Mouse (Mus musculus) forebrain, postnatal 0 days (tissue): ENCODE measurements at regions not wholly inside any gene's neighbourhood (a gene's known extent, or its start where the extent isn't known, plus 50 kb on each side); places are given as distances from the start of the nearest gene placed in this dataset.

Experiments used
- ATAC-seq: fragments of 200-750 bp; cut with Nextera tagmentation; 2 replicates; pipeline ENCODE4 v1.8.0; 2017; ENCODE audit warnings: mild to moderate bottlenecking, moderate library complexity
- DNase-seq: peaks from one replicate; pipeline ENCODE4 v3.0.0-alpha.2; 2015
- H3K27ac ChIP-seq: fragments of 300-500 bp; sonication (generic); 2 replicates; pipeline ENCODE4 v1.5.1; 2014; ENCODE audit warnings: low read depth, mild to moderate bottlenecking, antibody characterized with exemption, low read length, moderate library complexity, mixed read lengths
- H3K27me3 ChIP-seq: fragments of 300-500 bp; sonication (generic); 2 replicates; pipeline ENCODE4 v1.6.1; 2014; ENCODE audit warnings: mild to moderate bottlenecking, low read length, mixed read lengths; ENCODE audit not compliant: insufficient read depth
- H3K36me3 ChIP-seq: fragments of 300-500 bp; sonication (generic); 2 replicates; pipeline ENCODE4 v1.6.1; 2014; ENCODE audit warnings: mild to moderate bottlenecking, moderate library complexity; ENCODE audit not compliant: insufficient read depth
- H3K4me1 ChIP-seq: fragments of 300-500 bp; sonication (generic); 2 replicates; pipeline ENCODE4 v1.6.1; 2014; ENCODE audit warnings: antibody characterized with exemption; ENCODE audit not compliant: insufficient read depth
- H3K4me2 ChIP-seq: fragments of 300-500 bp; sonication (generic); 2 replicates; pipeline ENCODE4 v1.6.1; 2014; ENCODE audit warnings: low read depth, mild to moderate bottlenecking, moderate library complexity
- H3K4me3 ChIP-seq: fragments of 300-500 bp; sonication (generic); 2 replicates; pipeline ENCODE4 v1.5.1; 2014; ENCODE audit warnings: low read depth, low read length, mixed read lengths
- H3K9ac ChIP-seq: fragments of 300-500 bp; sonication (generic); 2 replicates; pipeline ENCODE4 v1.6.1; 2014; ENCODE audit warnings: mild to moderate bottlenecking
- H3K9me3 ChIP-seq: fragments of 300-500 bp; sonication (generic); 2 replicates; pipeline ENCODE4 v1.6.1; 2016; ENCODE audit warnings: low read length
- CTCF ChIP-seq: sonication (generic); IDR thresholded peaks from 2 replicates; pipeline ENCODE4 v1.5.1; 2016; ENCODE audit warnings: antibody characterized with exemption, control low read depth, low read depth
- WGBS: fragments of 180-500 bp; shearing (Covaris S2); extraction: QIAGEN DNeasy Blood & Tissue Kit; methylation state at CpG from one replicate; pipeline ENCODE4 v1.1.7; 2014; 5-methylcytosine and 5-hydroxymethylcytosine counted together

DNA sequence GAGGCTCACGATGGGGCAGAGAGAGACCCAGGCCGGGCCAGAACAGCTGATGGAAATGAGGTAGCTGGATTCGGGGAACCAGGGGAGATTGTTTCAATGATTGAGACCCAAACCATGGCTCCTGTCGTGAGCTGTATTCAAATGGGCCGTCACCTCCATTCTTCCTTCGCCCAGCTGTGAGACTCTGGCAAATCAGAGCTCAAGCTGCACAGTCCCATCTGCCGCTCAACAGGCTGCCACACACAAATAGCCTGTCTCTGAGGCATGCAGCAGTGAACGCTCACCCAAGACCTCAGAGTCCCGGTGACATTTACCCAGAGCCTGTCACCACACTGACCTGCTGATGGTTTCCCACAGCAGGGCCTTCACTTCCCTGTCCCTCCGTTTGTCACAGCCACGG lies 60.1 kb upstream of the Aldh1b1 start:
- Histone ChIP-seq H3K4me3 (no peak overlapping the region), H3K9ac (no peak overlapping the region), H3K9me3 (no peaks in the 10 kb centered on the region), H3K27ac (peak overlapping the region; percentile 30), H3K36me3 (no peaks in the 10 kb centered on the region), H3K4me1 (peaks cover 17% of the 10 kb centered on the region; the same call in 1 of the 2 replicates), H3K27me3 (no peaks in the 10 kb centered on the region), H3K4me2 (no peak overlapping the region)
- DNase-seq, result peak; percentile 55
- 28% methylated on average over 11 of the region's 11 CpGs for WGBS
- ATAC-seq, result peak; percentile 57; the same call in 1 of the 2 replicates
- TF ChIP-seq CTCF, result no peak

DNA sequence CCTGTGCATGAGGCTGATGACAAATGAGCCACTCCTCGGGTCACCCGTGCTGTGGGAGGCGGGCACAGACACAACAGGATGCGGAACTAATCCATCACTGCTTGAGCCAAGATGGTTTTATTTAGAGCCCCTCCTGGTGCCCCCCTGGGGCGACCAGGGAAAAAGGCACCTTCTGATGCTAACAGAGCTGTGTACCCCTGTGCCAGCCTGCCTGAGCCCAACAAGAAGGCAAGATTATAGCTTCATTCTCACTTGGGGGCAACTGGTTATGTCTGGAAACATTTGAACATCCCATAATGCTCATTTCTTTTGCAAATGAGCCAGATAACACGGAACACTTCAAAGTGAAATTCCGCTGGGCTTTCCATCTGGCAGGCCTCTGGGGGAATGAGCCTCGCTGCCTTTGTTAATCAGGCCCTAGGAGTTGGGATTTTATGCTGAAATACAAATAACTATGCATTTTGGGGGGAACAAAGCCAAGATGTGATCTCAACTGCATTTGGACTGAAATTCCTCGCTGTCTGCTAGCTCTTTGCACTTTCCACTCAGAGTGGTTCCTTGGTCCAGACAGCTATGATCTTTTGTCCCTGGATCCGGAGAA lies 62.5 kb upstream of the Aldh1b1 start:
- H3K9ac ChIP-seq, result no peak overlapping the region
- H3K36me3 ChIP-seq, result no peaks in the 10 kb centered on the region
- no peak for TF ChIP-seq CTCF
- DNase-seq (peak; percentile 64), ATAC-seq (peak; percentile 53)
- no peaks in the 10 kb centered on the region for H3K9me3 ChIP-seq
- H3K27ac ChIP-seq, result peak overlapping the region; percentile 54; the same call in 1 of the 2 replicates
- H3K4me2 ChIP-seq, result no peak overlapping the region
- H3K27me3 ChIP-seq, result no peaks in the 10 kb centered on the region
- WGBS, result 23% methylated on average over 10 of the region's 10 CpGs
- peaks cover 18% of the 10 kb centered on the region; the same call in 1 of the 2 replicates for H3K4me1 ChIP-seq
- H3K4me3 ChIP-seq, result no peak overlapping the region

DNA sequence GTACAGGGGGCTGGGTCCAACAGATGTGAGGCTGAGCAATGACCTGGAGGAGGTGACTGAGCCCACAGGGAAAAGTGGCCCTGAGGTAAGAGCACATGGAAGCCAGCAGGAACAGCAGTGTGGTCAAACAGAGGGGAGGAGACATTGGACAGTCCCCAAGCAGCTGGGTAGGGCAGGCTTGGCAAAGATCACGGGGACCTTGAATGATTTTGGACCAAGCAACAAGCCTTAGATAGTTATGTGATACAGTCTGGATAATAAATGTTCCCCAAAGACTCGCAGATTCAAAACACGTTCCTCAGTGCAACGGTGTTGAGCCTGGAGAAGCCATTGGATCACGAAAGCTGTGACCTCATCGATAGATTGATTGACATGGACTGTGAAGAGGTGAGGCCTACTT lies 64.8 kb upstream of the Aldh1b1 start:
- no peaks in the 10 kb centered on the region for H3K36me3 ChIP-seq
- ATAC-seq, result no peak
- peaks cover 22% of the 10 kb centered on the region; the same call in 1 of the 2 replicates for H3K4me1 ChIP-seq
- DNase-seq, result no peak
- no peak for TF ChIP-seq CTCF
- WGBS, result 92% methylated on average over 6 of the region's 6 CpGs
- no peak overlapping the region for H3K9ac ChIP-seq
- H3K4me2 ChIP-seq, result no peak overlapping the region
- no peaks in the 10 kb centered on the region for H3K27me3 ChIP-seq
- no peaks in the 10 kb centered on the region for H3K9me3 ChIP-seq
- H3K27ac ChIP-seq, result no peak overlapping the region
- H3K4me3 ChIP-seq, result no peak overlapping the region

DNA sequence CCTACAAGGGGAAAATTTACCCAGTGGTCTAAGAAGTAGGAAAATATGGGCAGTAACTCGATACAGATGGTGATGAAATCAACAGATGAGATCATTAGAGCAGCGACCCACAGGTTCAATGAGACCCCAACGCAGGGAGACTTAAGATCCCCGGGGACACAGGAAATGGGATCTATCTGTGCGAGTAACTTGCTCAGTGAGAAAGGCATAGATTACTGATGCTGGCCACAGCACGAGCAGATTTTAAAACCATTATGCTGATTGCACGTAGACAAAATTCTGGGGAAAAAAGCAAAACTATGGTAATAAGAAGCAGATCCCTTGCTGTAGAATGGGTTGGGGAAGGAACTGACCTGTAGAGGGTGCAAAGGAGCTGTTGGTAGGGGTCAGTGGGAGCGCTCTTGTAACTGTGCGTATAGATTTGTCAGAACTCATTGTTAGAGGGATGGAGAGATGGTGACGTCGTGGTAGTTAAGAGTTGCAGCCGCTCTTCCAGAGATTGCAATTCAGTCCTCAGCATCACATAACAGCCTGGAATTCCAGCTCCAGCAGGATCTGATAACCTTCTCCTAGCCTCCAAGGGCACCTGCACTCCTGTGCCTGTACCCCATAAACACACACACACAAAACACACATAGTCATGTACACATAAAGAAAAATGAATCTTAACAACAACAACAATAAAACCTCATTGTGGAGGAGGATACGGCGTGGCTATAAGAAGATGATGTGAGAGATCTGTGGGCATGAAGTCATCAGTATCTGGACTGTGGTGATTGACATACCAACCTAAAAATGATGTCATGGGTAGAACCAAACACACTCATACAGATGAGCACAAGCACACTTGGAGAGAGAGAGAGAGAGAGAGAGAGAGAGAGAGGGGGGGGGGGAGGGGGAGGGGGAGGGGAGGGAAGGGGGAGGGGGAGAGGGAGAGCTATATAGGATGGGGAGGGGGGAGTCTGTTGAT lies 67.7 kb upstream of the Aldh1b1 start:
- peak; percentile 69 for ATAC-seq
- WGBS, result 30% methylated on average over 14 of the region's 14 CpGs

DNA sequence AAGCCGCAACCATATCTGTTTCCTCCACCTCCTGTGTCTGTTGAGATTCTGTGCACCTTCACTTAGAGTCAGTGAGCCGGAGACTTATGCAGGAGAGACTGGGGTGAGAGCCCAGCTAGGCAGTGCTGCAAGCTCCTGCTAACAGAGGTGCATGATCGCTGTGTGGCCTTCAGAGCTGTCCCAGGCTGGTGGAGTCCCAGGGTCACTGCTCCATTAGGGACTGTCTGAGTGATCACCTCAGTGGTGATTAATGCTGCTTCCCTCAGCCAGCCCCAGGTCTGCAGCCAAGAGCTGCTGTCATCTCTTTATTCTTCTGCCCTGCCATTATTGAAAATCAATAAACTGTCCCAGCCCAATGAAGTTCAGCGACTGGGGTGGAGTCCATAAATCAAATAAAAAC lies 69.0 kb upstream of the Aldh1b1 start:
- H3K36me3 ChIP-seq, result no peaks in the 10 kb centered on the region
- 74% methylated on average over 4 of the region's 4 CpGs for WGBS
- no peak overlapping the region for H3K4me2 ChIP-seq
- H3K27ac ChIP-seq, result no peak overlapping the region
- H3K9me3 ChIP-seq, result no peaks in the 10 kb centered on the region
- ATAC-seq (no peak), DNase-seq (no peak)
- H3K9ac ChIP-seq, result no peak overlapping the region
- H3K4me1 ChIP-seq, result peaks cover 11% of the 10 kb centered on the region; the same call in 1 of the 2 replicates
- no peak for TF ChIP-seq CTCF
- no peaks in the 10 kb centered on the region for H3K27me3 ChIP-seq
- H3K4me3 ChIP-seq, result no peak overlapping the region

More for the DNA sequence above, 67.7 kb upstream of the Aldh1b1 start:
- H3K9me3 ChIP-seq, result no peaks in the 10 kb centered on the region
- peaks cover 8% of the 10 kb centered on the region; the same call in 1 of the 2 replicates for H3K4me1 ChIP-seq
- TF ChIP-seq CTCF, result peak; percentile 67
- no peak overlapping the region for H3K27ac ChIP-seq
- no peaks in the 10 kb centered on the region for H3K27me3 ChIP-seq
- DNase-seq, result peak; percentile 50
- no peaks in the 10 kb centered on the region for H3K36me3 ChIP-seq
- H3K4me3 ChIP-seq, result no peak overlapping the region
- H3K9ac ChIP-seq, result no peak overlapping the region
- no peak overlapping the region for H3K4me2 ChIP-seq

DNA sequence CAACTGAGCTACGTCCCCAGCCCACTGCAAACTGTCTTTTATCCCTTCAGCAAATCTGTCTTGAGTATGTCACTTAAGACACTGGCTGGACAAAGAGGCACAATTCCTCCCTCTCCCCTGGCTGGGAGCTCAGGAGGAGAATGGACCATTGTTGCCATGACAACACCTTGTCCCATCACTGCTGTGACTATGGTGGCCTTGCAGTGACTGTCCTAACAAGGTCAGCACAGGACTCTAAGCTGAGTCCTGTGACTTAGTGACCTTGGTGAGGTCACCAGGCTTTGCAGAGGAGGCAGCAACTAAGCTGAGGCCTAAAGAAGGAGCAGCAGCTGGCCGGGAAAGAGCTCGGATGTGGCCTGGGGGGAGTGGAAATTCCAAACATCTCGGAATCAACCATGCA lies 70.0 kb upstream of the Aldh1b1 start:
- no peak for ATAC-seq
- no peak for TF ChIP-seq CTCF
- no peaks in the 10 kb centered on the region for H3K27me3 ChIP-seq
- no peak overlapping the region for H3K4me3 ChIP-seq
- H3K36me3 ChIP-seq, result no peaks in the 10 kb centered on the region
- H3K9me3 ChIP-seq, result no peaks in the 10 kb centered on the region
- WGBS, result 56% methylated on average over 4 of the region's 4 CpGs
- no peak for DNase-seq
- H3K4me1 ChIP-seq, result peaks cover 11% of the 10 kb centered on the region; the same call in 1 of the 2 replicates
- no peak overlapping the region for H3K9ac ChIP-seq
- no peak overlapping the region for H3K27ac ChIP-seq
- no peak overlapping the region for H3K4me2 ChIP-seq

DNA sequence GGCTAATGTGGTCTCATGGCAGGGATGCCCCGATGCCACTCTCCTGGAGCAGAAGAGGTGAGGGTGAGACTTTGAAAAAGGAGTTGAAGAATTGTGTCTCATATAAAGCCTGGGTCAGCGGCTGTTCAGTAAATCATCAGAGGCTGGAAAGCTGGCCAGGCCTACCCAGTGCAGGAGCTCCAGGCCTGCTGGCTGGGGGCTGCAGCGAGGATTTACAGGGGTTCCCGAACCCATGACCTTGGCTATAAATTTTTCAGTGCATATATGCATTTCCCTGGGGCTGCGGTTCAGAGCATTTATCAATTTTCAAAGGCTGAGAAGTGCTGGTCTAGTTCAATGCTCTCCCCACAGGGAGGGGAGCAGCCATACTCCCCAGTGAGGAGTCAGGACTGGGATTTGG lies 70.9 kb upstream of the Aldh1b1 start:
- Histone ChIP-seq H3K36me3 (no peaks in the 10 kb centered on the region), H3K27me3 (no peaks in the 10 kb centered on the region), H3K9me3 (no peaks in the 10 kb centered on the region), H3K4me3 (no peak overlapping the region), H3K4me2 (no peak overlapping the region), H3K27ac (no peak overlapping the region), H3K9ac (no peak overlapping the region), H3K4me1 (peaks cover 11% of the 10 kb centered on the region; the same call in 1 of the 2 replicates)
- WGBS, result 85% methylated on average over 5 of the region's 5 CpGs
- ATAC-seq (no peak), DNase-seq (no peak)
- no peak for TF ChIP-seq CTCF
